In genomic region chr9:29661468-29662145, GRCm38 (mm10) we compare ENCODE assay signal across 8 mouse cellular contexts.
DNase-seq lines count a peak whose midpoint lies in the region; ATAC-seq and TF ChIP-seq lines count a peak whose summit lies in the region.
"Had no signal": no experiment of that assay in that cellular context is flagged by ENCODE, and none has a peak within 500 bp of the region (broad histone marks: within the 10 kb centered on the region; RNA-seq: fewer than 3 reads in every experiment).

No protein-coding gene starts in this region.

- peak; percentile 29 for DNase-seq in liver, adult 2 months (ENCODE audit: extremely low read depth, low read depth, low spot score)
- peak; percentile 79 for DNase-seq in adrenal gland, postnatal 10 days
- DNase-seq in embryo, embryonic 10 days (ENCODE audit: low spot score) = peak; percentile 67
- peak; percentile 64 for DNase-seq in lung, postnatal 0 days (ENCODE audit: low spot score)
- DNase-seq in right cerebral cortex, postnatal 25 days = peak; percentile 42

- TF ChIP-seq POLR2A in liver, adult 2 months (IDR thresholded peaks at IDR 0.05; ENCODE audit: extremely low read depth, insufficient read depth, low read length) = no peak

- H3K9me3 ChIP-seq in liver, embryonic 12.5 days (replicated peaks) = no peaks in the 10 kb centered on the region
- H3K9me3 ChIP-seq in hindbrain, embryonic 13.5 days = no peaks in the 10 kb centered on the region
- no peaks in the 10 kb centered on the region for H3K9me3 ChIP-seq in lung, postnatal 0 days (ENCODE audit: low read length)
- H3K9me3 ChIP-seq: megakaryocyte, embryonic 14.5 days had no signal

- no peak overlapping the region for H3K9ac ChIP-seq in liver, adult 2 months (ENCODE audit: low read depth, low read length)
- no peak overlapping the region for H3K9ac ChIP-seq in liver, embryonic 12.5 days
- H3K9ac ChIP-seq in hindbrain, embryonic 13.5 days = no peak overlapping the region
- H3K9ac ChIP-seq in lung, postnatal 0 days (replicated peaks; ENCODE audit: low read depth) = no peak overlapping the region

- no peaks in the 10 kb centered on the region for H3K79me2 ChIP-seq in liver, adult 2 months (ENCODE audit: control insufficient read depth, insufficient read depth, low read length)

- no peak for ATAC-seq in liver, embryonic 12.5 days
- ATAC-seq in hindbrain, embryonic 13.5 days (ENCODE audit: low FRiP score) = no peak; the same call in 1 of the 2 replicates
- ATAC-seq in lung, postnatal 0 days = no peak

- H3K4me2 ChIP-seq in liver, embryonic 12.5 days = no peak overlapping the region
- H3K4me2 ChIP-seq in hindbrain, embryonic 13.5 days = no peak overlapping the region
- no peak overlapping the region for H3K4me2 ChIP-seq in lung, postnatal 0 days (replicated peaks; ENCODE audit: low read depth, low read length)

- TF ChIP-seq EP300 in lung, postnatal 0 days (IDR thresholded peaks at IDR 0.05) = no peak

- no peak overlapping the region for H3K27ac ChIP-seq in liver, adult 2 months (replicated peaks; ENCODE audit: insufficient read depth, low read depth, low read length)
- H3K27ac ChIP-seq in liver, embryonic 12.5 days = no peak overlapping the region
- peak overlapping the region; percentile 69 for H3K27ac ChIP-seq in hindbrain, embryonic 13.5 days
- H3K27ac ChIP-seq in lung, postnatal 0 days (ENCODE audit: low read length) = no peak overlapping the region

- 19% methylated on average over 3 of the region's 3 CpGs for WGBS in liver, adult 2 months
- 10% methylated on average over 3 of the region's 3 CpGs for WGBS in liver, embryonic 12.5 days (ENCODE audit: insufficient replicate concordance)
- 23% methylated on average over 3 of the region's 3 CpGs for WGBS in hindbrain, embryonic 13.5 days
- 14% methylated on average over 3 of the region's 3 CpGs for WGBS in lung, postnatal 0 days

- H3K4me1 ChIP-seq in liver, adult 2 months (ENCODE audit: control insufficient read depth, insufficient read depth, low read length) = no peaks in the 10 kb centered on the region
- no peaks in the 10 kb centered on the region for H3K4me1 ChIP-seq in liver, embryonic 12.5 days
- peaks cover 40% of the 10 kb centered on the region for H3K4me1 ChIP-seq in hindbrain, embryonic 13.5 days (replicated peaks)
- no peaks in the 10 kb centered on the region for H3K4me1 ChIP-seq in lung, postnatal 0 days (ENCODE audit: insufficient read depth, low read depth, low read length)
- H3K4me1 ChIP-seq: megakaryocyte, embryonic 14.5 days had no signal

- no peaks in the 10 kb centered on the region for H3K27me3 ChIP-seq in liver, adult 2 months (ENCODE audit: control insufficient read depth, insufficient read depth, low read length)
- no peaks in the 10 kb centered on the region for H3K27me3 ChIP-seq in liver, embryonic 12.5 days (replicated peaks)
- no peaks in the 10 kb centered on the region for H3K27me3 ChIP-seq in hindbrain, embryonic 13.5 days
- peaks cover 5% of the 10 kb centered on the region; the same call in 1 of the 2 replicates for H3K27me3 ChIP-seq in lung, postnatal 0 days (replicated peaks; ENCODE audit: insufficient read depth, low read length)
- H3K27me3 ChIP-seq: megakaryocyte, embryonic 14.5 days had no signal

- no peak overlapping the region for H3K4me3 ChIP-seq in liver, adult 2 months (ENCODE audit: insufficient read depth, low read depth, low read length)
- no peak overlapping the region for H3K4me3 ChIP-seq in liver, embryonic 12.5 days
- H3K4me3 ChIP-seq in hindbrain, embryonic 13.5 days = no peak overlapping the region
- H3K4me3 ChIP-seq in lung, postnatal 0 days (ENCODE audit: low read depth, low read length) = no peak overlapping the region
- H3K4me3 ChIP-seq: megakaryocyte, embryonic 14.5 days had no signal

- TF ChIP-seq CTCF in liver, adult 2 months (IDR thresholded peaks at IDR 0.05; ENCODE audit: low read depth, low read length) = peak; percentile 68
- peak; percentile 92 for TF ChIP-seq CTCF in lung, postnatal 0 days (IDR thresholded peaks at IDR 0.05)

- no peaks in the 10 kb centered on the region for H3K36me3 ChIP-seq in liver, adult 2 months (ENCODE audit: control insufficient read depth, insufficient read depth, low read length)
- H3K36me3 ChIP-seq in liver, embryonic 12.5 days = no peaks in the 10 kb centered on the region
- no peaks in the 10 kb centered on the region for H3K36me3 ChIP-seq in hindbrain, embryonic 13.5 days
- H3K36me3 ChIP-seq in lung, postnatal 0 days (ENCODE audit: insufficient read depth, low read length) = no peaks in the 10 kb centered on the region

Comparison
In these comparisons a context has a peak if more than half of its experiments do, and no peak if none do; other contexts are left out.
1. DNase-seq: peak in every context shown above with its lines; median percentile 79 in adrenal gland, postnatal 10 days; 67 in embryo, embryonic 10 days; 64 in lung, postnatal 0 days; 42 in right cerebral cortex, postnatal 25 days; 29 in liver, adult 2 months.